Mouse (Mus musculus) lung, adult 2 months (tissue): ENCODE measurements around the gene Rabif.

Experiments
- CTCF ChIP-seq: fragments of 200-500 bp; IDR thresholded peaks from 2 replicates; pipeline ENCODE4 v1.5.1; 2011; ENCODE audit warnings: mild to moderate bottlenecking, low read length, control low read depth; ENCODE audit not compliant: insufficient read depth
- POLR2A ChIP-seq: fragments of 200-500 bp; IDR thresholded peaks from 2 replicates; pipeline ENCODE4 v1.6.1; 2011; ENCODE audit warnings: low read depth, mild to moderate bottlenecking, control low read depth, low read length, borderline replicate concordance; ENCODE audit errors: extremely low read depth

- TF ChIP-seq CTCF = no peak
- TF ChIP-seq POLR2A = no peak
Measured at GRCm38 (mm10) chr1:134549632-134550132, 55.2 kb downstream of the Rabif start, which contains the start of gene Mgat4e.
